Mouse (Mus musculus) mesoderm, embryonic 11.5 days (tissue): ENCODE measurements around the gene Nectin1.

Experiments
- DNase-seq: peaks from one replicate; pipeline ENCODE4 v3.0.0-alpha.2; 2012; ENCODE audit warnings: low read depth, low spot score

Nectin1 gene

GRCm38 (mm10) chr9:43738480-43739084 is 5.2 kb upstream of the Nectin1 start:
- no peak for DNase-seq

GRCm38 (mm10) chr9:43741277-43741676 is 2.5 kb upstream of the Nectin1 start:
- no peak for DNase-seq

- DNase-seq, result no peak
These were observed 1.7 kb upstream of the Nectin1 start for GRCm38 (mm10) chr9:43742066-43742465.

GRCm38 (mm10) chr9:43742902-43743646 is 710 bp upstream of the Nectin1 start:
- peak; percentile 58 for DNase-seq

DNA sequence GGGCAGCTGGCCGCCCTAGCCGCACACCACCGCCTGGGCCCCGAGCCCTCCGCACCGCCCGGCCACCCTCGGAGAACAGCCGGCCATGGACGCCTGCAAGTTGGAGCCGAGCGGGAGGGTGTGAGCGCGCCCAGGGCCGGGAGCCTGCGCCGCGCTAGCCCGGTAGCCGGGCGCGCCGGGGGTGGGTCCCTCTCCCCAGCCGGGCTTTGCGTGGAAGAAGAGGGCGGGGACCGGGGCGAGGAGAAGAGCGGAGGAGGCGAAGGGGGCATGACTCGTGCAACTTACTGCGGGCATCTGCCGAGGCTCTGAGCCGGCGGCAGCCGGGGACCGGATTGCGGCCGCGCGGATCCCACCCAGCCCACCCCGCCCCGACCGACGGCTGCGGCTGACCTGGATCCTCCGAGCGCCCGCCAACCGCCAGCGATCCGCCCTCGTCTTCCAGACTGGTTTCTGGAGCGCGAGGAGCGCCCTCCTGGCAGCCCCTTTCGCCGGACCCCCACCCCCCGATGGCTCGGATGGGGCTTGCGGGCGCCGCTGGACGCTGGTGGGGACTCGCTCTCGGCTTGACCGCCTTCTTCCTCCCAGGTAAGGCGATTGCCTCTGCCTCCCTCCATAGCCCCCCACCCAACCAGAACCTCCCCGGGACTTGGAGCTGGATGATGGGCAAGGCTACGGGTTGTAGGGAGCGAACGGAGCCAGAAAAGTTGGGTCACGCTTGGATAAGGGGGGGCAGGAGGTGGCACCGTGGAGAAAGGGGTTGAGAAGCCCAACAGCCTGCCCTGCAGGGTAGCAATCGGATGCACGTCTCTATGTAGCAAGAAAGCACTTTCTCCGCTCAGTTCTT is 576 bp downstream of the Nectin1 start:
- DNase-seq, result no peak

GRCm38 (mm10) chr9:43745051-43745792 is 1.4 kb downstream of the Nectin1 start:
- peak; percentile 66 for DNase-seq

DNA sequence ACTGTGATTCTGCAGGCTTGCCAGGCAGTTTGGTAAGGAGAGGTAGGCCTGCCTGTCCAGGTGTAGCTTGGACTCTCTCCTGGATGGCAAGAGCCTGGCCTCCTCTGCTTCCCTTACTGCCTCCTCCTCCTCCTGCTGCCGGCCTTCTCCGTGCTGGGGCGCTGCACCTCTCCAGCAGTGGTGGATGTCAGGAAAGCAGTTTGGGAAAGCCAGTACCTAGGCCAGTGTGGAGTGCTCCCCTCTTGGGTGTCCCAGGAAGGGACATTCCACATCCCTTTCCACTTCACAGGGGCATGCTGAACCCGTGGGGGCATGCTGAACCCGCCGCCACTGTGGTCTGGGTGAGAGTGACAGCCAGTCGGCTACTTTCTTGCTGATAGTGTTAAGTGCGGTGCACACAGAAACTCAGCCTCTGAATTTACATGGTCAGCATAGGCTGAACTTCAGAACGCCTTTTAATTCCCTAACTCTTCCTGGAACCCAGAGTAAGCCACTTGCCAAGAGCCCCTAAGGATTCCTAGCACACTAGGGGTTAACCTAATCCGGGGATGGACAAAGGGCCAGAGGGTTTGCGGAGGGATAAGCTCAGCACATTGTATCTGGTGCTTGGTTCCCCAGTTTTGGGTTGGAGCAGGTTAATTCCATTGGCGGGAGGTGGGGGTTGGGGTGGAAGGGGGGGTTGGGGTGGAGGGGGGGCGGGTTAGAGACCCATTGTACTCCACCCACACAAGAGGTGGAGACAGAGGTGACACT is 2.3 kb downstream of the Nectin1 start:
- DNase-seq, result no peak

DNA sequence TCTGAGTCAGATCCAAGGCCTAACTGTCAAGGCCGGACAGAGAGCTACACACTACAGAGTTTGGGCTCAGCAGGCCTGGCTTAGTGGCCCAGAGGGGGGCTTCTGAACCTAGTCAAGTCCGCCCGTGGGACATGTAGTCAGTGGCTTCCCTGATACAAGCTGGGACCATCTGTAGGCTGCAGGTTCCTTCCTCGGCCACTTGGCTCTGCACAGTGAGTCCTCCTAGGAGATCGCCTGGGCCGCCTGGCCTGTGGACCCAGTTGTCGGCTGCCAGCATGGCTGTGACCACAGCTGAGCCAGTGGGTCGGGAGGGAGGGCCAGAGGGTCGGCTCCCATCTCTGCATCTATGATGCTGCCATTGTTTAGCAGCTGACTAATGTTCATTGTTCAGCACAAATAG is 3.9 kb downstream of the Nectin1 start:
- DNase-seq, result no peak

GRCm38 (mm10) chr9:43748519-43748918 is 4.7 kb downstream of the Nectin1 start:
- no peak for DNase-seq

- no peak for DNase-seq
These were observed 6.3 kb downstream of the Nectin1 start for GRCm38 (mm10) chr9:43750053-43750452.

DNA sequence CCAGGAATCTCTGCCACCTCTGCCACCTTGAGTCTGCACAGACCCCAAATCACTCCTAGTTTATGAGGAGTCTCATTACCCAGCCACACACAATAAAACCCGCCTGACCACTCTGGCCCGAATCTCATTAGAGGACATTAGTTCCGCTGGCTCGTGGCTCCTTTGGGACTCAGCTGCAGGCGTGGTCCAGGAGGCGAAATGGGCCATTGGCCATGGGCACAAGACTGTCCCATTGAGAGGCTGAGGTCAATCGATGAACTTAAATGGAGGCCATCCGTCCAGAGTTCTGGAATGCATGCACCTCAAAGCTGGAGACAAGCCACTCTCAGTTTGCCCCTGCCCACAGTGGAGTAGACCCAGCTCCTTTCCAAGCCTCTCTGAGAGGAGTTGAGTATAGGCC is 7.3 kb downstream of the Nectin1 start:
- no peak for DNase-seq

DNA sequence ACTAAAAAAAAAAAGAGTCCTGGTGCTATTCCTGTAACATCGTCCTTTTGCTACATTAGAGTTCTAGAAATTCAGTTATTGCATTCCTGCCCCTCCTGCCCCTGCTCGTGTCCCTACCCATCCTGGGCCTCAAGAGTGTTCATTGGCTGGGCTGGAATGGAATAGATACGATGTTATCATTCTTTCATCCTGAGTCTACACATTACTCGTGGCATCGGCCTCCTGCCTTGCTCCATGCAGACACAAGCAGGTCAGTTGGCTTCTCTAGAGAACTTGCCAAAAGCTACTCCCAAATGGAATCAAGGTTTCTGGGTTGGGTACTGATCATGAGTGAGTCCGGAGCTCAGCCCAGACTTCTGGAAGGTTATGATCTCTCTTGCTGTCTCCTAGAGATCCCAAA is 9.7 kb downstream of the Nectin1 start:
- DNase-seq, result no peak

GRCm38 (mm10) chr9:43754083-43754482 is 10.3 kb downstream of the Nectin1 start:
- DNase-seq, result no peak

DNA sequence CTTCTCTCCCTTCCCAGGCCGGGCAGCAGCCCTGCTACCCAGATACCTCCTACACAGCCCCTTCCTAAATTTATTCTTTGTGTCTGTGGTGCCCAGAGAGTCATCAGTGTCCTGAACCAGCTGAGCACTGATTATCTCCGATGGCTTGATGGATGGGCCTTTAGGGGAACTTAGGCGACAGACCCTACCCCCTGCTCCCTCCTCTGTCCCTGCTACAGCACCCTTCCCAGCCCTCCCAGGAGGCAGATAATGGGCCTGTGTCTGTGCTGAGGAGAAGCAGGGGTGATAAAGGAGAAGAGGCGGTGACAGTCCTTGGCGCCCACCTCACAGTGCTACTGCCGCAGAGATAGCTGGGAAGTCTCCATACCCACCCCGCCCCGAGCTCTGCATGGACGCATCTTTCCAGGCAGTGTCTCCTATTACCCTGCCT is 11.0 kb downstream of the Nectin1 start:
- peak; percentile 65 for DNase-seq

DNA sequence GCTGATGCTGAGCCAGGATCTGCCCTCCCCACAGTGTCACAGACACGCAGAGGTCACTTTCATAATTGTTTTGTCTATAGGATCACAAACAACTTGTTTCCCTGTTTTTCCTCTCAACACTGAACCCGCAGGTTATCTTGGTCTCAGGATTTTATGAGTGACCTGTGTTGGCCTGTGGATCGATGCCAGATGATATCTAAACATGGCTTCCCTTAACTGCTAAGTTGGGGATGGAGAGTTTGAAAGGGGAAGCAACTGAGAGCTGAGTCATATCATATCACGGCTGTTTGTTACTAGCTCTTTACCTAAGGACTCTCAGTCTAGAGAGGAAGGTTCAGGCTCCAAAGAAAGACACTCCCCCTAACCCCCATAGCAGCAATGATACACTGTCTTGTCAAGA is 11.7 kb downstream of the Nectin1 start:
- no peak for DNase-seq

DNA sequence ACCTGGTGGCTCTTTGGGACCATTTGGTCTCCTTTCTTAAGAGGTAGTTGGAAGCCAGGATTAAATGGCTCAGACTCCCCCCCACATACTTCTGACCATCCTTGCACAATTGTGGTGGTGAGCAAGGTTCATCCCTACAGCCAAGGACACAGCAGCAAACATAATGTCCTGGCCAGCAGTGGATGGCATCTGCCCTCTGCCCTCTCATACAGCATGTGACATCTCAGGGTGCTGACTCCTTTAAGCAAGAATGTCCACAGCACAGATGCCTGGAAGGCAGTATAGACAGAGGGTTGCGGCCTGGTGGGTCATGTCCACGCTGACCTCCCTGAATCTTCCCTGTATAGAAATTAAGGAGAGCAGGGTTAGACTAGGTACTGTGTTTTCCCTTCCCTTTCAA is 12.1 kb downstream of the Nectin1 start:
- no peak for DNase-seq

DNA sequence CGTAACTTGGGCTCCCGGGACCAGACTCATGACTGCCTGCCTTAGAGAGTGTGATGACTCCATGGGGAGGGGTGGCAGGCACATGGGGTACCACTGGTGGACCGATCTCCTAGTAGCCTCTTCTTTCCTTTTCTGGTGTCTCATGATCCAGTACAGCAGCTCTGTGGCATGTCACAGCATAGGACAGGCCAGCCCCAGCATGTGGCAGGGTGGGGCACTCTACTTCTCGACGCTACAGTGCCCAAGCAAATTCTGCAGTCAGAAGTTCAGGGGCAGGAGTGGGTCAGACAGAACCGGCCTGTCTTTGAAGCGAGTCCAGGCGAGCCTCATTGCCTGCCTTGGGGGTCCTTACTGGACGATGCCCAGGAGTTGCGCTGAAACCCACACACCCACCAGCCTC is 13.4 kb downstream of the Nectin1 start:
- DNase-seq, result no peak

DNA sequence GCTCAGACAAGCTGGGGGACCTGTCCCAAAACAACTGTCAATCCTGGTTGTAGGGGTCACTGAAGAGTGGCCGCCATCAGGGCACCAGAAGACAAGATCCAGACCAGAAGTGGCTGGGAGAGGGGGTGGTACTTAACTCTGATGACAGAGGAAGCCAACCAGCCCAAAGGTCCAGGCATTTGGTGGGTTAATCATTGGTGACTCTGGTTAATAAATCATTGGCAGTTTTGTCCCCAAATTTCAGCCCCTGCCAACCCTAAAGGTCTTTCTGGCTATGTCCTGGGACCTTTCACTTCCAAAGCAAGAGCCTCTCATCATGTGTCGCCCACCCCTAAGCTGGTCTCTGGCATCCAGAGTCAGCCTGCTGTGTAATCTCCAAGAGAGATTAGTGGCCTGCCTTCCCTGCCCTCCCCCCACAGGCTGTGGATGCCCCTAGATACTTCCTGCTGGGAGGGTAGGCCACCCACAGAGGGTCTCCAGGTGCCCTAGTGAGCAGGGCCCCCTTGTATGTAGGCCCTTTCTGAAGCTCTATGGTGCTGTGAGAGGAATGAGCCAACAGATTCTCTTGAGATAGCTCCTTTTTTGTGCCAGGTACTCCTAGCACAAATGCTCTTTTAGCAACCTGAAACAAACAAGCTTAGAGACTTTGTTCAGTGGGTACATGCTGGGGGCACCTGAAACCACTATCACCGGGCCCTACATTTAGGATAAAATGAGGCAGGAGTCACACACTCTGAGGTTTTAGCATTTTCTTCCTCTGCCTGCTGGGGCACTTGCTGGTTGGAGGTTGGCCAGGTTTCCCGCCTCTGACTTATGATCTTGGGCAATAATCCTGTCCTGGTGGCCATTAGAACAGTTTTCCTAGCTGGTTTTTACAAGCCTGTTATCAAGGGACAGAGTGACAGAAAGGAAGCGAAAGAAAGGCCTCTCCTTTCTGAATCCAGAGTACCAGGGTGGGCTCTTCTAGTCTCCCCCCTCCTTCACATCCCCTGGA is 14.5 kb downstream of the Nectin1 start:
- DNase-seq, result no peak

- no peak for DNase-seq
These were observed 16.3 kb downstream of the Nectin1 start for GRCm38 (mm10) chr9:43760078-43760477.
